Comparison of ENCODE assay signal across 22 mouse cellular contexts in the genomic region with DNA sequence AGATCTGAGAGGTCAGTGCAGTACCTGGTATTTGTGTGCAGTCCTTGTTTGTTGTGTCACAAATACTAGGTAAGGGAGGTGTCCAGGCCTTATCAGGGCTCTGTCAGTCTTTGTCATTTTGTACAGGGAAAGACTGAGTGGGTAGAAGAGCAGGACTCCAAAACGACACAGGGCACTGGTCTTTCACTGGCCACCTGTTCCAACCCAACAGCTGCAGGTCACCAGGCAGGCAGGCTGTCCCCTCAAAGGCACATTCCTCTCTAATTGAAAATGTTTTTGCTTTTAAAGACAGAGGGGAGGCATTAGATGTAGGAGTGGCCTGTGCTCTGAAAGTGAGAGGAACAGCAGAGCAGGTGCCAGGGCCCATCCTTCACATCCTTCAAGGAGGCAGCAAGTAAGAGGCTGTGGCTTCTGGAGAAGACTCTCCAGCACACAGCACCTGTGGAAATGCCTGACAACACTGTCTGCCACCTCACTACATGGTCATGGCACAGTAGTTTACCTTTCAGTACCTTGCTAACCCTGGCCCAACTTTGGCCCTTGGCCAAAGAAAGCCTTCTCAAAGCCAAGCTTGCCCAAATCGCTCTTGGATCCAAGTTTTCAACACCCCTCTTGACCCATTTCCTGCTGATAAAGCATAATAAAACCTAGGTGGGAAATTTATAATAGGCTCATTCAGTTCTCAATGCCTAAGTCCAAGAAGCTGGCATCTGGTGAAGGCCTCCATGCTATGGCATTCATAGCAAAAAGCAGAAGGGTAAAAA. TPM values are rescaled to one million over a fixed set of nuclear protein-coding genes. Genes with fewer than 3 reads are reported as not detected.
DNase-seq lines count a peak whose midpoint lies in the region; ATAC-seq and TF ChIP-seq lines count a peak whose summit lies in the region.
"Had no signal": no experiment of that assay in that cellular context is flagged by ENCODE, and none has a peak within 500 bp of the region (broad histone marks: within the 10 kb centered on the region; RNA-seq: fewer than 3 reads in every experiment).

No protein-coding gene starts in this region.

- 48% methylated on average over 2 of the region's 2 CpGs for WGBS in heart, embryonic 15.5 days
- 27% methylated on average over 2 of the region's 2 CpGs for WGBS in lung, adult 2 months

- 0 out of 2 replicates have a peak overlapping the region, but pooled peaks have one; percentile 1 for H3K27ac ChIP-seq in heart, embryonic 15.5 days
- H3K27ac ChIP-seq: forebrain, embryonic 13.5 days; heart, embryonic 10.5 days; hindbrain, embryonic 12.5 days; midbrain, embryonic 15.5 days; neural tube, embryonic 15.5 days; stomach, embryonic 15.5 days had no signal

- no peak overlapping the region for H3K4me2 ChIP-seq in heart, embryonic 15.5 days
- H3K4me2 ChIP-seq: forebrain, embryonic 13.5 days; hindbrain, embryonic 12.5 days; midbrain, embryonic 15.5 days; neural tube, embryonic 15.5 days; stomach, embryonic 15.5 days had no signal

- H3K27me3 ChIP-seq in heart, embryonic 15.5 days = no peaks in the 10 kb centered on the region
- H3K27me3 ChIP-seq: forebrain, embryonic 13.5 days; hindbrain, embryonic 12.5 days; midbrain, embryonic 15.5 days; neural tube, embryonic 15.5 days; stomach, embryonic 15.5 days had no signal

- no peak overlapping the region for H3K9ac ChIP-seq in heart, embryonic 15.5 days
- H3K9ac ChIP-seq: forebrain, embryonic 13.5 days; hindbrain, embryonic 12.5 days; liver, postnatal 0 days; midbrain, embryonic 15.5 days; neural tube, embryonic 15.5 days; stomach, embryonic 15.5 days had no signal

- TF ChIP-seq CTCF in lung, adult 2 months (IDR thresholded peaks at IDR 0.05; ENCODE audit: insufficient read depth, low read length) = no peak

- H3K9me3 ChIP-seq in heart, embryonic 15.5 days (replicated peaks) = no peaks in the 10 kb centered on the region
- H3K9me3 ChIP-seq: forebrain, embryonic 13.5 days; heart, embryonic 10.5 days; hindbrain, embryonic 12.5 days; midbrain, embryonic 15.5 days; neural tube, embryonic 15.5 days; stomach, embryonic 15.5 days had no signal

- no peak for DNase-seq in heart, adult 18-20 months
- peak; percentile 32 for DNase-seq in lung, adult 2 months
- no peak for DNase-seq in lung, postnatal 4 days
- peak; percentile 44 to 49 for DNase-seq in kidney, postnatal 25 days
- DNase-seq in left cerebral cortex, adult 18-20 months (ENCODE audit: low spot score in 2 of 2) = no peak
- DNase-seq in cerebellum, adult 9-11 months = no peak
- DNase-seq: adrenal gland, postnatal 36 days; B cell, adult 2 months; gastrocnemius, postnatal 36 days; heart, postnatal 10 days; liver, postnatal 0 days; right cerebral cortex, postnatal 25 days; thymus, adult 18-20 months; thymus, postnatal 4 days had no signal

- no peak for ATAC-seq in heart, embryonic 15.5 days (replicated peaks; ENCODE audit: insufficient number of reproducible peaks, insufficient read depth, low FRiP score, low read depth)
- ATAC-seq: forebrain, embryonic 13.5 days; liver, postnatal 0 days; midbrain, embryonic 15.5 days had no signal

- H3K4me3 ChIP-seq in heart, embryonic 15.5 days = no peak overlapping the region
- no peak overlapping the region for H3K4me3 ChIP-seq in lung, adult 2 months (replicated peaks; ENCODE audit: extremely low read depth, low read depth, low read length)
- H3K4me3 ChIP-seq: erythroblast, embryonic 14.5 days; forebrain, embryonic 13.5 days; heart, embryonic 10.5 days; hindbrain, embryonic 12.5 days; midbrain, embryonic 15.5 days; neural tube, embryonic 15.5 days; stomach, embryonic 15.5 days had no signal

- H3K36me3 ChIP-seq in heart, embryonic 15.5 days = no peaks in the 10 kb centered on the region
- H3K36me3 ChIP-seq: heart, embryonic 10.5 days; hindbrain, embryonic 12.5 days; midbrain, embryonic 15.5 days; neural tube, embryonic 15.5 days; stomach, embryonic 15.5 days had no signal

- H3K4me1 ChIP-seq in heart, embryonic 15.5 days (replicated peaks) = peaks cover 30% of the 10 kb centered on the region
- peaks cover 38% of the 10 kb centered on the region for H3K4me1 ChIP-seq in lung, adult 2 months (ENCODE audit: control insufficient read depth, insufficient read depth, low read length)

- no peak for TF ChIP-seq POLR2A in lung, adult 2 months (IDR thresholded peaks at IDR 0.05; ENCODE audit: borderline replicate concordance, extremely low read depth, low read depth, low read length)

RNA-seq across cellular contexts. Expression of a gene that starts 25.6 kb away (rescaled TPM):
- 43.4 and 52.7 TPM in 2 replicates for polyA plus RNA-seq in heart, embryonic 15.5 days (2015; fragmentation: Nextera tagmentation; extraction: Ambion mirVana)
- 10 to 100 TPM; 45.7 to 51.1 TPM for total RNA-seq in heart, adult 18-20 months (2021)
- polyA plus RNA-seq in lung, adult 2 months (2012; rRNA removed) = 40.6 and 54.0 TPM in 2 replicates
- total RNA-seq in left cerebral cortex, adult 18-20 months (2021) = 10 to 100 TPM; 37.7 to 39.1 TPM

Comparison
In these comparisons a context has a peak if more than half of its experiments do, and no peak if none do; other contexts are left out.
1. DNase-seq: peak in lung, adult 2 months (single experiment) and kidney, postnatal 25 days (2 of 2); none in heart, adult 18-20 months (0 of 2), lung, postnatal 4 days (0 of 2), left cerebral cortex, adult 18-20 months (0 of 2) and cerebellum, adult 9-11 months (single experiment).